Mouse (Mus musculus): ENCODE data around the gene Slc25a31. TPM values are rescaled to one million over a fixed set of nuclear protein-coding genes. Genes with fewer than 3 reads are reported as not detected.

Gene Slc25a31
- total and polyA plus RNA-seq, 3 experiments, result not detected

GRCm38 (mm10) chr3:40686836-40687235, 21.8 kb upstream of the Slc25a31 start:
- in situ Hi-C loops (cut with MboI; ENCODE audit: low pct_ligation_motif_present, low pct_unique_long_range_greater_than_20kb, low sequenced_read_pairs) (no loop called here), dilution Hi-C loops (cut with MboI; ENCODE audit: extremely low pct_ligation_motif_present, extremely low pct_unique_long_range_greater_than_20kb, low sequenced_read_pairs) (no loop called here)
- no peaks in the 10 kb centered on the region for H3K27me3 ChIP-seq (replicated peaks)
- H3K79me2 ChIP-seq (replicated peaks; ENCODE audit: control insufficient read depth, extremely low read depth, insufficient read depth, poor library complexity, severe bottlenecking), result no peaks in the 10 kb centered on the region
- no peak overlapping the region for H3K27ac ChIP-seq (ENCODE audit: insufficient read depth, low read depth)
- no peaks in the 10 kb centered on the region for H3K4me1 ChIP-seq (ENCODE audit: control insufficient read depth in 1 of 2, insufficient read depth in 2 of 2)
- H3K9me3 ChIP-seq (replicated peaks; ENCODE audit: low read length), result no peaks in the 10 kb centered on the region
- no peak overlapping the region for H3K9ac ChIP-seq (ENCODE audit: insufficient read depth, low read depth)
- H3K4me3 ChIP-seq (replicated peaks in 1 of 3; ENCODE audit: low read depth in 2 of 3, low read length in 2 of 3, poor library complexity in 1 of 3), result no peak overlapping the region
- H3K36me3 ChIP-seq (replicated peaks in 1 of 2; ENCODE audit: control insufficient read depth in 1 of 2, insufficient read depth in 1 of 2, low read length in 1 of 2), result no peaks in the 10 kb centered on the region
- no peak overlapping the region for H3K4me2 ChIP-seq (ENCODE audit: insufficient read depth, low read depth, poor library complexity, severe bottlenecking)
- no peak for DNase-seq (ENCODE audit: extremely low read depth)
- no peak for TF ChIP-seq GABPA (IDR thresholded peaks at IDR 0.05; ENCODE audit: insufficient replicate concordance, low read depth, low read length)
- no peak for TF ChIP-seq PAX5 (IDR thresholded peaks at IDR 0.05; ENCODE audit: low read length)
- TF ChIP-seq CHD1 (IDR thresholded peaks at IDR 0.05; ENCODE audit: low read depth, low read length), result no peak
- TF ChIP-seq ELF1 (IDR thresholded peaks at IDR 0.05; ENCODE audit: low read depth, low read length), result no peak
- TF ChIP-seq MAZ (IDR thresholded peaks at IDR 0.05; ENCODE audit: low read depth, low read length), result no peak
- no peak for TF ChIP-seq CTCF (conservative IDR thresholded peaks at IDR 0.05 in 1 of 2, IDR thresholded peaks at IDR 0.05 in 1 of 2; ENCODE audit: low read depth in 2 of 2, low read length in 2 of 2)
- no peak for TF ChIP-seq RAD21 (IDR thresholded peaks at IDR 0.05; ENCODE audit: low read depth, low read length)

- Histone ChIP-seq H3K4me1 (ENCODE audit: control insufficient read depth in 1 of 2, insufficient read depth in 2 of 2) (no peaks in the 10 kb centered on the region), H3K4me2 (ENCODE audit: insufficient read depth, low read depth, poor library complexity, severe bottlenecking) (no peak overlapping the region), H3K79me2 (replicated peaks; ENCODE audit: control insufficient read depth, extremely low read depth, insufficient read depth, poor library complexity, severe bottlenecking) (no peaks in the 10 kb centered on the region), H3K4me3 (replicated peaks in 1 of 3; ENCODE audit: low read depth in 2 of 3, low read length in 2 of 3, poor library complexity in 1 of 3) (no peak overlapping the region), H3K27me3 (replicated peaks) (no peaks in the 10 kb centered on the region), H3K9me3 (replicated peaks; ENCODE audit: low read length) (no peaks in the 10 kb centered on the region), H3K9ac (ENCODE audit: insufficient read depth, low read depth) (no peak overlapping the region), H3K36me3 (replicated peaks in 1 of 2; ENCODE audit: control insufficient read depth in 1 of 2, insufficient read depth in 1 of 2, low read length in 1 of 2) (no peaks in the 10 kb centered on the region), H3K27ac (ENCODE audit: insufficient read depth, low read depth) (no peak overlapping the region)
- TF ChIP-seq CHD2 (IDR thresholded peaks at IDR 0.05; ENCODE audit: low read length), result no peak
- no peak for TF ChIP-seq MEF2A (IDR thresholded peaks at IDR 0.05; ENCODE audit: borderline replicate concordance, low read depth, low read length)
- no peak for TF ChIP-seq EP300 (IDR thresholded peaks at IDR 0.05; ENCODE audit: low read length)
- in situ Hi-C loops (cut with MboI; ENCODE audit: low pct_ligation_motif_present, low pct_unique_long_range_greater_than_20kb, low sequenced_read_pairs) (no loop called here), dilution Hi-C loops (cut with MboI; ENCODE audit: extremely low pct_ligation_motif_present, extremely low pct_unique_long_range_greater_than_20kb, low sequenced_read_pairs) (no loop called here)
- no peak for DNase-seq (ENCODE audit: extremely low read depth)
Observed at GRCm38 (mm10) chr3:40687588-40687987, 21.1 kb upstream of the Slc25a31 start.

GRCm38 (mm10) chr3:40691566-40691965, 17.1 kb upstream of the Slc25a31 start:
- Histone ChIP-seq H3K4me3 (replicated peaks in 1 of 3; ENCODE audit: low read depth in 2 of 3, low read length in 2 of 3, poor library complexity in 1 of 3) (no peak overlapping the region), H3K79me2 (replicated peaks; ENCODE audit: control insufficient read depth, extremely low read depth, insufficient read depth, poor library complexity, severe bottlenecking) (no peaks in the 10 kb centered on the region), H3K4me1 (ENCODE audit: control insufficient read depth in 1 of 2, insufficient read depth in 2 of 2) (peaks cover 0 to 3% of the 10 kb centered on the region in 2 experiments; a peak in 3 of 4 replicates), H3K36me3 (replicated peaks in 1 of 2; ENCODE audit: control insufficient read depth in 1 of 2, insufficient read depth in 1 of 2, low read length in 1 of 2) (no peaks in the 10 kb centered on the region), H3K4me2 (ENCODE audit: insufficient read depth, low read depth, poor library complexity, severe bottlenecking) (no peak overlapping the region), H3K27ac (ENCODE audit: insufficient read depth, low read depth) (no peak overlapping the region), H3K27me3 (replicated peaks) (no peaks in the 10 kb centered on the region), H3K9ac (ENCODE audit: insufficient read depth, low read depth) (no peak overlapping the region), H3K9me3 (replicated peaks; ENCODE audit: low read length) (no peaks in the 10 kb centered on the region)
- dilution Hi-C loops (cut with MboI; ENCODE audit: extremely low pct_ligation_motif_present, extremely low pct_unique_long_range_greater_than_20kb, low sequenced_read_pairs), result no loop called here
- TF ChIP-seq IRF4 (IDR thresholded peaks at IDR 0.05; ENCODE audit: low read depth, low read length) (no peak), ZMIZ1 (IDR thresholded peaks at IDR 0.05; ENCODE audit: low read depth, low read length) (no peak), CHD1 (IDR thresholded peaks at IDR 0.05; ENCODE audit: low read depth, low read length) (no peak), PAX5 (IDR thresholded peaks at IDR 0.05; ENCODE audit: low read length) (no peak), POLR2AphosphoS2 (IDR thresholded peaks at IDR 0.05; ENCODE audit: low read depth, low read length) (no peak), JUND (conservative IDR thresholded peaks at IDR 0.05; ENCODE audit: low read depth, low read length) (no peak)
- DNase-seq (ENCODE audit: extremely low read depth), result no peak
- in situ Hi-C loops (cut with MboI; ENCODE audit: low pct_ligation_motif_present, low pct_unique_long_range_greater_than_20kb, low sequenced_read_pairs), result no loop called here
